Mouse (Mus musculus): ENCODE results near the gene Anapc16.

DNA sequence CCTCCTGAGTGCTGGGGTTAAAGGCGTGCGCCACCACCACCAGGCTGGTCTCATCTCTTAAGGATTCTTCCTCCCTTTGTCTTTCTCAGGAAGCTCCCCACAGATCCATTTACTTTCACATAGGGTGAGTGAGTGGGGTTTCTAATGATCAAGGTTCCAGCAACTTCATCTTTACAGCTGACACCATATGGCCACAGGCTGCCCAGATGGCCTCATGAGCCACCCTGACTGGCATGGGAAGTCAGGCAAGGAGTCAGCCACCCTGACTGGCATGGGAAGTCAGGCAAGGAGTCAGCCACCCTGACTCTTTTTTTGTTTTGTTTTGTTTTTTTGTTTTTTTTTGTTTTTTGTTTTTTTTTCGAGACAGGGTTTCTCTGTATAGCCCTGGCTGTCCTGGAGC is 57.5 kb downstream of the Anapc16 start:
- TF ChIP-seq CTCF (conservative IDR thresholded peaks at IDR 0.05; ENCODE audit: insufficient read depth, insufficient read length, low read depth, low read length) = no peak
- no peak for TF ChIP-seq POLR2A (IDR thresholded peaks at IDR 0.05; ENCODE audit: low read depth, low read length)
